Mouse (Mus musculus): ENCODE results near the gene Dusp8. TPM values are rescaled to one million over a fixed set of nuclear protein-coding genes. Genes with fewer than 3 reads are reported as not detected.

Gene Dusp8
- polyA plus RNA-seq (2014; fragmentation: Illumina TruSeq; extraction: RNeasy Lipid Tissue Mini Kit (QIAGEN cat#74804); ENCODE audit: low read depth, low replicate concordance) = 26.2 TPM

GRCm38 (mm10) chr7:142095183-142095931, at the start of gene Dusp8:
Dusp8 (minus strand) TSS chr7:142095843.

GRCm38 (mm10) chr7:142144507-142144906, 48.9 kb upstream of the Dusp8 start, which contains the start of gene Gm45337:
Gm45337 (minus strand) TSS chr7:142144607.

GRCm38 (mm10) chr7:142135934-142136333, 40.3 kb upstream of the Dusp8 start, which contains the start of gene Gm39115:
Gm39115 (minus strand) TSS chr7:142136034.

GRCm38 (mm10) chr7:142120629-142121028, 25.0 kb upstream of the Dusp8 start, which contains the start of gene Gm45618:
Gm45618 (minus strand) TSS chr7:142120729.

GRCm38 (mm10) chr7:142060931-142061565, 34.6 kb downstream of the Dusp8 start, which contains the start of gene Mob2:
Mob2 (minus strand) TSS chr7:142061065.

Other genes with a start within 250 kb of the Dusp8 start
- gene Tollip, start 177.3 kb downstream of the Dusp8 start, polyA plus RNA-seq (2014; fragmentation: Illumina TruSeq; extraction: RNeasy Lipid Tissue Mini Kit (QIAGEN cat#74804); ENCODE audit: low read depth, low replicate concordance) = 50.1 TPM
- gene Brsk2, start 146.1 kb downstream of the Dusp8 start, polyA plus RNA-seq (2014; fragmentation: Illumina TruSeq; extraction: RNeasy Lipid Tissue Mini Kit (QIAGEN cat#74804); ENCODE audit: low read depth, low replicate concordance) = not detected
- 47.0 TPM for gene Mob2, start 34.8 kb downstream of the Dusp8 start, polyA plus RNA-seq (2014; fragmentation: Illumina TruSeq; extraction: RNeasy Lipid Tissue Mini Kit (QIAGEN cat#74804); ENCODE audit: low read depth, low replicate concordance)
- gene Gm45618, start 24.9 kb upstream of the Dusp8 start, polyA plus RNA-seq (2014; fragmentation: Illumina TruSeq; extraction: RNeasy Lipid Tissue Mini Kit (QIAGEN cat#74804); ENCODE audit: low read depth, low replicate concordance) = not detected
- not detected for gene Gm39115, start 40.2 kb upstream of the Dusp8 start, polyA plus RNA-seq (2014; fragmentation: Illumina TruSeq; extraction: RNeasy Lipid Tissue Mini Kit (QIAGEN cat#74804); ENCODE audit: low read depth, low replicate concordance)
- gene Gm45337, start 48.8 kb upstream of the Dusp8 start, polyA plus RNA-seq (2014; fragmentation: Illumina TruSeq; extraction: RNeasy Lipid Tissue Mini Kit (QIAGEN cat#74804); ENCODE audit: low read depth, low replicate concordance) = not detected
- gene Gm29735, start 61.3 kb upstream of the Dusp8 start, polyA plus RNA-seq (2014; fragmentation: Illumina TruSeq; extraction: RNeasy Lipid Tissue Mini Kit (QIAGEN cat#74804); ENCODE audit: low read depth, low replicate concordance) = not detected
- not detected for gene Gm4553, start 69.9 kb upstream of the Dusp8 start, polyA plus RNA-seq (2014; fragmentation: Illumina TruSeq; extraction: RNeasy Lipid Tissue Mini Kit (QIAGEN cat#74804); ENCODE audit: low read depth, low replicate concordance)
- not detected for gene Krtap5-2, start 80.2 kb upstream of the Dusp8 start, polyA plus RNA-seq (2014; fragmentation: Illumina TruSeq; extraction: RNeasy Lipid Tissue Mini Kit (QIAGEN cat#74804); ENCODE audit: low read depth, low replicate concordance)
- not detected for gene Gm10153, start 94.5 kb upstream of the Dusp8 start, polyA plus RNA-seq (2014; fragmentation: Illumina TruSeq; extraction: RNeasy Lipid Tissue Mini Kit (QIAGEN cat#74804); ENCODE audit: low read depth, low replicate concordance)
- not detected for gene Krtap5-3, start 105.5 kb upstream of the Dusp8 start, polyA plus RNA-seq (2014; fragmentation: Illumina TruSeq; extraction: RNeasy Lipid Tissue Mini Kit (QIAGEN cat#74804); ENCODE audit: low read depth, low replicate concordance)
- not detected for gene Gm7579, start 116.0 kb upstream of the Dusp8 start, polyA plus RNA-seq (2014; fragmentation: Illumina TruSeq; extraction: RNeasy Lipid Tissue Mini Kit (QIAGEN cat#74804); ENCODE audit: low read depth, low replicate concordance)
- gene Krtap5-5, start 134.1 kb upstream of the Dusp8 start, polyA plus RNA-seq (2014; fragmentation: Illumina TruSeq; extraction: RNeasy Lipid Tissue Mini Kit (QIAGEN cat#74804); ENCODE audit: low read depth, low replicate concordance) = not detected
- not detected for gene Gm40460, start 145.2 kb upstream of the Dusp8 start, polyA plus RNA-seq (2014; fragmentation: Illumina TruSeq; extraction: RNeasy Lipid Tissue Mini Kit (QIAGEN cat#74804); ENCODE audit: low read depth, low replicate concordance)
- gene Gm2431, start 162.5 kb upstream of the Dusp8 start, polyA plus RNA-seq (2014; fragmentation: Illumina TruSeq; extraction: RNeasy Lipid Tissue Mini Kit (QIAGEN cat#74804); ENCODE audit: low read depth, low replicate concordance) = not detected
- gene Gm4559, start 178.5 kb upstream of the Dusp8 start, polyA plus RNA-seq (2014; fragmentation: Illumina TruSeq; extraction: RNeasy Lipid Tissue Mini Kit (QIAGEN cat#74804); ENCODE audit: low read depth, low replicate concordance) = not detected
- gene Krtap5-1, start 201.3 kb upstream of the Dusp8 start, polyA plus RNA-seq (2014; fragmentation: Illumina TruSeq; extraction: RNeasy Lipid Tissue Mini Kit (QIAGEN cat#74804); ENCODE audit: low read depth, low replicate concordance) = not detected
- not detected for gene Krtap5-4, start 207.7 kb upstream of the Dusp8 start, polyA plus RNA-seq (2014; fragmentation: Illumina TruSeq; extraction: RNeasy Lipid Tissue Mini Kit (QIAGEN cat#74804); ENCODE audit: low read depth, low replicate concordance)